Mouse (Mus musculus): Measurements from ENCODE around the gene Olfr781. TPM values are rescaled to one million over a fixed set of nuclear protein-coding genes. Genes with fewer than 3 reads are reported as not detected.
"Not testable (repeated sequence)": the region's sequence is repeated elsewhere in the genome, so short reads cannot be mapped to it uniquely, and the experiment has no call there.

Gene Olfr781
- total RNA-seq (2017), result not detected in 2 replicates

DNA sequence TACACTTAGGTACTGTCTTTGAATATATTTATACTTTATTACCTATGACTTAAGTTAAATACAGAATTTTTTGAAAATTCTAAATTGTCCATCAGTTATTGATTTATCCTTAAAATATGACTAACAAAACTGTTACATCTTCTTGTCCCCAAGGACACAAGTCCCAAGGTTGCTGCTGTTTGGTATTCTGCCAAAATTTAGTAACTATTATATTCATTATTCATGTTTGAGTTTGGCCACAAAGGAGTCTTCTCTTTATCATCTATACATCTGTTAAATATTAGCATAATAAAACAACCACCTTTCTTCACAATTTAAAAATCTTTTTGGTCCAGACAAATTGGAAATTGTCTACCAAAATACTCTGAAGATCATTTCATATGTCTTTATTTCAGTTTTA lies at the start of gene Olfr781:
Olfr781 (plus strand) TSS at position 301 of the 400 bp plus-strand sequence.
- ATAC-seq (ENCODE audit: extremely low read depth, insufficient number of reproducible peaks, low FRiP score, poor library complexity, severe bottlenecking), result no peak

DNA sequence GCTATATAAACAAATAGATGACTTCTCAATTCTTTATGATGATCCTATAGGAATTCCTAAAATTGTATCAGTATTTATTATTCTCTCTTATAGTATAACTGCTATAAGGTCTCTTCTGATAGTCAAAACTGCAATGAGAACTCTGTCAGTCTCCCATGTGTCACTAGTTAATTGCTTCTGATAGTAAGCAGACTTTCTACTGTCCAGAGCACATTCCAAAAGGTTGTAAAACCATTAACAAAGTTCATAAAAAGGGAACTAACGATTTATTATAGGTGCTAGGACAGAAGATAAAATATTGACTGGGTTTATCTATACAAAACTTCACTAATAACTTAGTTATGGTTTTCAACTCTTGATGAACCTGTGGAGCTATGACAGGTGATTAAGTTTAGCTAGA lies 15.7 kb upstream of the Olfr781 start:
- ATAC-seq (ENCODE audit: extremely low read depth, insufficient number of reproducible peaks, low FRiP score, poor library complexity, severe bottlenecking), result not testable (repeated sequence)

DNA sequence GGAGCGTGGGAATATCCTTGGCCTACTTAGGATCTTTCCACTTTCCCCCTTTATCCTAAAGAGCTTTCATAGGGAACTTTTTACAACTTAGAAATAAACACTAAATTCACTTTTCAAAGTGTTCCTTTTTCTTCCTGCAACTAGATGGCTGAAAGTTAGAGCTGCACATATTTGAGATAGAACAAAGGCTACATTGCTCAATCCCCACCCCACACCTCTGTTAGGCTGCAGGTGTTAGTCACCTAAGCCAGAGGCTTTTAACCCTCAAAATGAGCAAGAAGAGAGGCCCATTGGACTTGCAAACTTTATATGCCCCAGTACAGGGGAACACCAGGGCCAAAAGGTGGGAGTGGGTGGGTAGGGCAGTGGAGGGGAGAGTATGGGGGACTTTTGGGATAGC lies 15.1 kb upstream of the Olfr781 start:
- not testable (repeated sequence) for ATAC-seq (ENCODE audit: extremely low read depth, insufficient number of reproducible peaks, low FRiP score, poor library complexity, severe bottlenecking)

DNA sequence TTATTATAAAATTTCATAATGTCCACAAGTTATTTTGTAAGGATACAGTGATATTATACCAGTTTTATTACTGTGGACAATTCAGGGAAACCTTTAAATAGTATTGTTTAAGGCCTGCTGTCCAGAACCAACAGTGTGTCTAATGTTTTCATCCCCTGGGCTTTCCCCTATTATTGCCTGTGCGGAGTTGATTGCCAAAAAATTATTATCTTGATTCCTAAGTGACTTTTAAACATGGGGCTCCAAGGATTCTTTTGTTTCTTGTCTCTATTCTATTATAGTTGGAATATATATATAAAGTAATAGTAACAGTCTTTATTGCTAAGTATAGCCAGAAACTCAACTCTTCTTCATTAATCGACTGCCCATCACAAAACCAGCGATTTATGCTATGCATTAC lies 10.8 kb upstream of the Olfr781 start, which contains the start of gene Olfr780:
Olfr780 (plus strand) TSS at position 301 of the 400 bp plus-strand sequence.
- no peak for ATAC-seq (ENCODE audit: extremely low read depth, insufficient number of reproducible peaks, low FRiP score, poor library complexity, severe bottlenecking)

DNA sequence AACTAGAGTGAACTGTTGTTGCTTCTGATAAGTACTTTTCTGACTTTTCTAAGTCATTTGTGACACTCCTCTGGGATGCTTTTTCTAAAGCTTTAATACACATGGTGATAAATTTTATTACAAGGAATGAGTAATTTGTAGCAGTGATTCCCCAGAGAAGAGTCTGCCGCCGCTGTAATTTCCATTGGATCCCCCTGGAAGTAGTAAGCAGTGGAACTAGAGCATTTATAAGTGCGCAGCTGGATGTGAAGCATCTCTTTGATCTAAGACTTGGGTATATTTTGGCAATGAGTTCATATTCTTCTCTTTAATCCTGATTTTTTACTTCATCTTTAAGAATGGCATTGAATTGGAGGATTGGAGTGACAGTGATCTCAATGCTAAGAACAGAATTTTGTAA lies 19.9 kb downstream of the Olfr781 start, which contains the start of gene Olfr782:
Olfr782 (plus strand) TSS at position 301 of the 400 bp plus-strand sequence.
- no peak for ATAC-seq (ENCODE audit: extremely low read depth, insufficient number of reproducible peaks, low FRiP score, poor library complexity, severe bottlenecking)

DNA sequence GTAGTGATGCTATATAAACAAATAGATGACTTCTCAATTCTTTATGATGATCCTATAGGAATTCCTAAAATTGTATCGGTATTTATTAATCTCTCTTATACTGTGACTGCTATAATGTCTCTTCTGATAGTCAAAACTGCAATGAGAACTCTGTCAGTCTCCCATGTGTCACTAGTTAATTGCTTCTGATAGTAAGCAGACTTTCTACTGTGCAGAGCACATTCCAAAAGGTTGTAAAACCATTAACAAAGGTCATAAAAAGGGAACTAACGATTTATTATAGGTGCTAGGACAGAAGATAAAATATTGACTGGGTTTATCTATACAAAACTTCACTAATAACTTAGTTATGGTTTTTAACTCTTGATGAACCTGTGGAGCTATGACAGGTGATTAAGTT lies 23.8 kb downstream of the Olfr781 start:
- ATAC-seq (ENCODE audit: extremely low read depth, insufficient number of reproducible peaks, low FRiP score, poor library complexity, severe bottlenecking), result not testable (repeated sequence)

DNA sequence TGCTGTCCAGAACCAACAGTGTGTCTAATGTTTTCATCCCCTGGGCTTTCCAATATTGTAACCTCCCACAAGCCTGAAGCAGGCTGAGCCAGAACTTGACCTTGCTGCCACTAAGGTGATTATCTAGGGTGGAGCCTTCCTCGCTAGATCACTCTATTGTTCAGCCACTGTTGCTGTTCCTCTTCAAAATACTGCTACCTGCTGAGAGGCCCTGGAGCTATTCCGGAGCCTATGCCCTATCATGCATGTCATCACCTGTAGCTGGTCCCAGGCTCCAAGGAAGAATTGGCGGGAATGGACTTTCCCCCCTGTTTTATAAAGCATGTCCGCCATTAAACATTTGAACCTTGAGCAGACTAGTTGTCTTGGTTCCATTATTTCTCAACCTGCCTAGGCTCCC lies 27.8 kb downstream of the Olfr781 start:
- not testable (repeated sequence) for ATAC-seq (ENCODE audit: extremely low read depth, insufficient number of reproducible peaks, low FRiP score, poor library complexity, severe bottlenecking)

DNA sequence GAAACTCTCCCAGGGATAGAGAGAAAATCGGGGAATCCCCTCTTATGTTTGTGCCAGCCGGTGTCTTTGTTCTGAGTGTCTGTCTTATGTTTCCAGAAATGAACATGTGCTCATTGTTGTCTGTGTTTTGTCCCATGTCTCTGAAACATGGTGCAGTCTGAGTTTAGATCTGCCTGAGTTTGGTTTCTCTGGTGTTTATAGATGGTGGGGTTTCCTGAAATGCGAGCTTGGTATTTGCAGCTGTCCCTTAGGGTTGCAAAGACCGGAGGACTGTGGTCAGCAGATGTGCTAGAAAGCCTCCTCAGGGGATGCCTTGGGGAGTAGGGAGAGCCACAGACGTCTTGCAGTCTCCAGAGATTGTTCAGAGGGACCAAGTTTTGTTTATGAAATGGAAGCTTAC lies 28.7 kb downstream of the Olfr781 start:
- ATAC-seq (ENCODE audit: extremely low read depth, insufficient number of reproducible peaks, low FRiP score, poor library complexity, severe bottlenecking), result no peak

DNA sequence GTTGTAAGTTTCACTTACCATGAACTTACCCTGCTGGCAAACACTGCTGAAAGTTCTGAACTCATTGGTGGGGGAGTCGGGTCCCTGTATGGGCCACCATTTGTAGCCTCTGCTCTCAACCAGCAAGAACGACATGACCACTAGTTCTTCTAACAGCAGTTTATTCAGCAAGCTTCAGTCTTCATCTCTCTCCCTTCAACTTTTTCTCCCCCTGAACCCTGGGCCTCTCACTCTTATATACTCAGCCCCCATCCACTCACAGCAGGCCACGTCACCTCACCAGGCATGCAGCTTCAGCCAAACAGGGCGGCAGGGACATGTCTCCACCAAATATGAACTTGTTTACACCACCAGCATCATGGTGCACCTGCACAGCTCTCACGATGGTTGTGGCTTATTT lies 45.4 kb downstream of the Olfr781 start:
- ATAC-seq (ENCODE audit: extremely low read depth, insufficient number of reproducible peaks, low FRiP score, poor library complexity, severe bottlenecking), result not testable (repeated sequence)

Other genes starting within 250 kb of the Olfr781 start
- 0.12 TPM in 1 of 2 replicates, not detected in the other for gene Olfr767, start 245.9 kb upstream of the Olfr781 start, total RNA-seq (2017)
- gene Olfr768, start 229.5 kb upstream of the Olfr781 start, total RNA-seq (2017), result not detected in 2 replicates
- gene Olfr769, start 211.0 kb upstream of the Olfr781 start, total RNA-seq (2017), result not detected in 2 replicates
- not detected in 2 replicates for gene Olfr770, start 189.9 kb upstream of the Olfr781 start, total RNA-seq (2017)
- not detected in 2 replicates for gene Olfr771, start 164.1 kb upstream of the Olfr781 start, total RNA-seq (2017)
- gene Olfr772, start 150.9 kb upstream of the Olfr781 start, total RNA-seq (2017), result not detected in 2 replicates
- gene Olfr773, start 141.4 kb upstream of the Olfr781 start, total RNA-seq (2017), result not detected in 2 replicates
- gene Olfr774, start 92.7 kb upstream of the Olfr781 start, total RNA-seq (2017), result 0.93 TPM in 1 of 2 replicates, not detected in the other
- not detected in 2 replicates for gene Olfr775, start 80.4 kb upstream of the Olfr781 start, total RNA-seq (2017)
- gene Olfr776, start 69.7 kb upstream of the Olfr781 start, total RNA-seq (2017), result not detected in 2 replicates
- not detected in 2 replicates for gene Olfr777, start 57.4 kb upstream of the Olfr781 start, total RNA-seq (2017)
- not detected in 2 replicates for gene Olfr780, start 10.7 kb upstream of the Olfr781 start, total RNA-seq (2017)
- not detected in 2 replicates for gene Olfr782, start 20.0 kb downstream of the Olfr781 start, total RNA-seq (2017)
- gene Olfr784, start 55.2 kb downstream of the Olfr781 start, total RNA-seq (2017), result not detected in 2 replicates
- gene Olfr785, start 76.6 kb downstream of the Olfr781 start, total RNA-seq (2017), result not detected in 2 replicates
- not detected in 2 replicates for gene Olfr786, start 98.5 kb downstream of the Olfr781 start, total RNA-seq (2017)
- not detected in 2 replicates for gene Olfr787, start 133.0 kb downstream of the Olfr781 start, total RNA-seq (2017)
- not detected in 2 replicates for gene Olfr788, start 142.1 kb downstream of the Olfr781 start, total RNA-seq (2017)
- not detected in 2 replicates for gene Olfr789, start 155.9 kb downstream of the Olfr781 start, total RNA-seq (2017)
- not detected in 2 replicates for gene Olfr790, start 169.6 kb downstream of the Olfr781 start, total RNA-seq (2017)
- not detected in 2 replicates for gene Olfr791, start 192.9 kb downstream of the Olfr781 start, total RNA-seq (2017)
- not detected in 2 replicates for gene Olfr792, start 210.3 kb downstream of the Olfr781 start, total RNA-seq (2017)
- 0.25 TPM in 1 of 2 replicates, not detected in the other for gene Olfr794, start 238.8 kb downstream of the Olfr781 start, total RNA-seq (2017)

All from neutrophil, adult 5-6 weeks (primary cell).